Mouse (Mus musculus): ENCODE measurements around the gene Med27. TPM values are rescaled to one million over a fixed set of nuclear protein-coding genes. Genes with fewer than 3 reads are reported as not detected.

The Med27 gene
- polyA plus RNA-seq, 1 experiment from 2014 or later = 90.9 TPM

- Histone ChIP-seq H3K27me3 (no peaks in the 10 kb centered on the region), H3K4me3 (replicated peaks) (no peak overlapping the region), H3K4me1 (replicated peaks) (peaks cover 31% of the 10 kb centered on the region), H3K9ac (replicated peaks) (no peak overlapping the region), H3K36me3 (no peaks in the 10 kb centered on the region), H3K27ac (peak overlapping the region; percentile 42), H3K4me2 (replicated peaks) (no peak overlapping the region), H3K9me3 (no peaks in the 10 kb centered on the region)
- no peak for ATAC-seq
- WGBS = 57% methylated on average over 7 of the region's 7 CpGs
Measured at GRCm38 (mm10) chr2:29563986-29564385, 217.4 kb downstream of the Med27 start.

- H3K9ac ChIP-seq (replicated peaks) = peak overlapping the region; percentile 37
- 5% methylated on average over 17 of the region's 17 CpGs for WGBS
- H3K4me1 ChIP-seq (replicated peaks) = peaks cover 36% of the 10 kb centered on the region
- H3K9me3 ChIP-seq = no peaks in the 10 kb centered on the region
- H3K36me3 ChIP-seq = no peaks in the 10 kb centered on the region
- H3K4me2 ChIP-seq (replicated peaks) = peak overlapping the region; percentile 24; the same call in 1 of the 2 replicates
- peak overlapping the region; percentile 67 for H3K27ac ChIP-seq
- peak; percentile 63 for ATAC-seq
- H3K4me3 ChIP-seq (replicated peaks) = no peak overlapping the region
- H3K27me3 ChIP-seq = no peaks in the 10 kb centered on the region
Measured at GRCm38 (mm10) chr2:29565570-29566433, 219.2 kb downstream of the Med27 start.

GRCm38 (mm10) chr2:29571921-29572700, 225.5 kb downstream of the Med27 start:
- H3K4me2 ChIP-seq (replicated peaks) = no peak overlapping the region
- ATAC-seq = no peak
- peaks cover 52% of the 10 kb centered on the region for H3K4me1 ChIP-seq (replicated peaks)
- no peaks in the 10 kb centered on the region for H3K9me3 ChIP-seq
- 68% methylated on average over 9 of the region's 9 CpGs for WGBS
- peak overlapping the region; percentile 16 for H3K27ac ChIP-seq
- H3K36me3 ChIP-seq = no peaks in the 10 kb centered on the region
- H3K4me3 ChIP-seq (replicated peaks) = no peak overlapping the region
- no peak overlapping the region for H3K9ac ChIP-seq (replicated peaks)
- no peaks in the 10 kb centered on the region for H3K27me3 ChIP-seq

- H3K4me1 ChIP-seq (replicated peaks) = peaks cover 52% of the 10 kb centered on the region
- H3K27ac ChIP-seq = peak overlapping the region; percentile 66
- no peak for ATAC-seq
- no peaks in the 10 kb centered on the region for H3K9me3 ChIP-seq
- no peak overlapping the region for H3K4me2 ChIP-seq (replicated peaks)
- H3K36me3 ChIP-seq = no peaks in the 10 kb centered on the region
- no peaks in the 10 kb centered on the region for H3K27me3 ChIP-seq
- no peak overlapping the region for H3K4me3 ChIP-seq (replicated peaks)
- no peak overlapping the region for H3K9ac ChIP-seq (replicated peaks)
- WGBS = 27% methylated on average over 5 of the region's 5 CpGs
Measured at GRCm38 (mm10) chr2:29572811-29573427, 226.3 kb downstream of the Med27 start.

- H3K4me1 ChIP-seq (replicated peaks) = peaks cover 52% of the 10 kb centered on the region
- H3K27ac ChIP-seq = peak overlapping the region; percentile 66
- 0 out of 2 replicates have a peak, but pooled peaks have one; percentile 25 for ATAC-seq
- H3K4me3 ChIP-seq (replicated peaks) = no peak overlapping the region
- no peak overlapping the region for H3K9ac ChIP-seq (replicated peaks)
- H3K4me2 ChIP-seq (replicated peaks) = no peak overlapping the region
- no peaks in the 10 kb centered on the region for H3K36me3 ChIP-seq
- WGBS = 7% methylated on average over 5 of the region's 5 CpGs
- no peaks in the 10 kb centered on the region for H3K9me3 ChIP-seq
- no peaks in the 10 kb centered on the region for H3K27me3 ChIP-seq
Measured at GRCm38 (mm10) chr2:29573591-29573990, 227.0 kb downstream of the Med27 start.

- Histone ChIP-seq H3K4me2 (replicated peaks) (0 out of 2 replicates have a peak overlapping the region, but pooled peaks have one; percentile 1), H3K9me3 (no peaks in the 10 kb centered on the region), H3K4me1 (replicated peaks) (peaks cover 52% of the 10 kb centered on the region), H3K4me3 (replicated peaks) (no peak overlapping the region), H3K27ac (peak overlapping the region; percentile 66), H3K9ac (replicated peaks) (no peak overlapping the region), H3K27me3 (no peaks in the 10 kb centered on the region), H3K36me3 (no peaks in the 10 kb centered on the region)
- peak; percentile 41; the same call in 1 of the 2 replicates for ATAC-seq
- WGBS = 6% methylated on average over 11 of the region's 11 CpGs
Measured at GRCm38 (mm10) chr2:29574187-29574586, 227.6 kb downstream of the Med27 start.

Small RNA genes within 50 kb of the gene (microRNA-seq; reads per million reads assigned to microRNA genes)
- not detected for gene Mir133c

Other genes starting within 250 kb of the Med27 start
- gene Setx, start 222.6 kb upstream of the Med27 start, polyA plus RNA-seq (2015; fragmentation: Nextera tagmentation; extraction: Ambion mirVana) = 14.3 and 16.1 TPM in 2 replicates
- 11.8 and 15.6 TPM in 2 replicates for gene Ntng2, start 93.8 kb upstream of the Med27 start, polyA plus RNA-seq (2015; fragmentation: Nextera tagmentation; extraction: Ambion mirVana)

All from midbrain, embryonic 13.5 days (tissue).